ENCODE assay signal across 8 mouse cellular contexts in genomic region chr11:3167129-3167528, GRCm38 (mm10). TPM values are rescaled to one million over a fixed set of nuclear protein-coding genes. Genes with fewer than 3 reads are reported as not detected.
A peak's percentile ranks its signal among the peaks of the same experiment; 100 is the strongest.
DNase-seq lines count a peak whose midpoint lies in the region; ATAC-seq lines count a peak whose summit lies in the region.
"Not testable (repeated sequence)": the region's sequence is repeated elsewhere in the genome, so short reads cannot be mapped to it uniquely, and the experiment has no call there.

No protein-coding gene starts in this region.

- 92% methylated on average over 4 of the region's 4 CpGs for WGBS in forebrain, embryonic 16.5 days
- WGBS in heart, embryonic 16.5 days = 89% methylated on average over 4 of the region's 4 CpGs
- WGBS in hindbrain, embryonic 16.5 days = 90% methylated on average over 4 of the region's 4 CpGs

- H3K27ac ChIP-seq in forebrain, embryonic 16.5 days (ENCODE audit: low read length); heart, embryonic 16.5 days (ENCODE audit: low read length); hindbrain, embryonic 16.5 days (ENCODE audit: low read depth, low read length): not testable (repeated sequence)

- not testable (repeated sequence) for H3K4me1 ChIP-seq in forebrain, embryonic 16.5 days (replicated peaks; ENCODE audit: control insufficient read depth, insufficient read depth, low read length); heart, embryonic 16.5 days (ENCODE audit: control insufficient read depth, insufficient read depth, low read length); hindbrain, embryonic 16.5 days (ENCODE audit: control insufficient read depth, insufficient read depth, low read depth, low read length)

- peak; percentile 8 for ATAC-seq in CD4-positive, CD25-positive, alpha-beta regulatory T cell, adult 4 months
- ATAC-seq in common myeloid progenitor, adult 5-6 weeks (replicated peaks; ENCODE audit: low read depth, poor library complexity, severe bottlenecking) = peak; percentile 1; the same call in 1 of the 2 replicates
- 0 out of 2 replicates have a peak, but pooled peaks have one; percentile 18 for ATAC-seq in forebrain, embryonic 16.5 days
- peak; percentile 7; the same call in 1 of the 2 replicates for ATAC-seq in heart, embryonic 16.5 days (replicated peaks; ENCODE audit: extremely low read depth, insufficient read depth, low FRiP score)
- ATAC-seq in hindbrain, embryonic 16.5 days = peak; percentile 31; the same call in 1 of the 2 replicates
- 0 out of 2 replicates have a peak, but pooled peaks have one; percentile 8 for ATAC-seq in megakaryocyte, adult 5-6 weeks (ENCODE audit: poor library complexity, severe bottlenecking)
- ATAC-seq in neutrophil, adult 5-6 weeks (ENCODE audit: extremely low read depth, insufficient number of reproducible peaks, low FRiP score, poor library complexity, severe bottlenecking) = peak; percentile 3; the same call in 1 of the 2 replicates

- H3K27me3 ChIP-seq in forebrain, embryonic 16.5 days (replicated peaks; ENCODE audit: control insufficient read depth, insufficient read depth, low read length); heart, embryonic 16.5 days (ENCODE audit: control insufficient read depth, insufficient read depth, low read length); hindbrain, embryonic 16.5 days (replicated peaks; ENCODE audit: control insufficient read depth, insufficient read depth, low read length): not testable (repeated sequence)

- not testable (repeated sequence) for H3K4me2 ChIP-seq in forebrain, embryonic 16.5 days (ENCODE audit: low read length); heart, embryonic 16.5 days (ENCODE audit: low read depth, low read length); hindbrain, embryonic 16.5 days (ENCODE audit: low read length)

- H3K4me3 ChIP-seq in forebrain, embryonic 16.5 days (replicated peaks; ENCODE audit: low read length); heart, embryonic 16.5 days (ENCODE audit: low read length); hindbrain, embryonic 16.5 days (ENCODE audit: low read length): not testable (repeated sequence)

- peak; percentile 11 for DNase-seq in kidney, postnatal 14 days

- not testable (repeated sequence) for H3K9ac ChIP-seq in forebrain, embryonic 16.5 days (replicated peaks; ENCODE audit: low read depth, low read length); heart, embryonic 16.5 days (ENCODE audit: low read length); hindbrain, embryonic 16.5 days (ENCODE audit: low read depth, low read length)

- not testable (repeated sequence) for H3K9me3 ChIP-seq in forebrain, embryonic 16.5 days (ENCODE audit: control insufficient read depth, low read length); heart, embryonic 16.5 days (replicated peaks; ENCODE audit: control insufficient read depth, low read length); hindbrain, embryonic 16.5 days (ENCODE audit: control insufficient read depth, low read length)

- H3K36me3 ChIP-seq in forebrain, embryonic 16.5 days (ENCODE audit: control insufficient read depth, insufficient read depth); heart, embryonic 16.5 days (ENCODE audit: control insufficient read depth, insufficient read depth); hindbrain, embryonic 16.5 days (ENCODE audit: control insufficient read depth, insufficient read depth, low read length): not testable (repeated sequence)

RNA-seq across cellular contexts. Expression of gene Sfi1, which starts 26.1 kb away (rescaled TPM):
- 10 to 100 TPM; 31.5 to 46.1 TPM for polyA plus RNA-seq in CD4-positive, CD25-positive, alpha-beta regulatory T cell, adult 4 months (2017; shearing (Covaris generic))
- total RNA-seq in common myeloid progenitor, adult 5-6 weeks (2017) = 16.6 and 19.5 TPM in 2 replicates
- polyA plus RNA-seq in forebrain, embryonic 16.5 days (2015; fragmentation: Nextera tagmentation; extraction: Ambion mirVana) = 17.2 and 23.9 TPM in 2 replicates
- polyA plus RNA-seq in heart, embryonic 16.5 days (2015; fragmentation: Nextera tagmentation; extraction: Ambion mirVana) = 12.0 and 12.1 TPM in 2 replicates
- 14.3 and 16.4 TPM in 2 replicates for polyA plus RNA-seq in hindbrain, embryonic 16.5 days (2015; fragmentation: Nextera tagmentation; extraction: Ambion mirVana)
- total RNA-seq in megakaryocyte, adult 5-6 weeks (2015) = 6.0 and 12.5 TPM in 2 replicates
- 7.5 and 9.6 TPM in 2 replicates for total RNA-seq in megakaryocyte, adult 5-6 weeks (2017)
- total RNA-seq in neutrophil, adult 5-6 weeks (2017) = 60.9 and 65.4 TPM in 2 replicates

RNA-seq across cellular contexts. Expression of gene Eif4enif1, which starts 35.1 kb away (rescaled TPM):
- 10 to 100 TPM; 54.0 to 72.4 TPM for polyA plus RNA-seq in CD4-positive, CD25-positive, alpha-beta regulatory T cell, adult 4 months (2017; shearing (Covaris generic))
- 58.9 and 75.0 TPM in 2 replicates for total RNA-seq in common myeloid progenitor, adult 5-6 weeks (2017)
- polyA plus RNA-seq in forebrain, embryonic 16.5 days (2015; fragmentation: Nextera tagmentation; extraction: Ambion mirVana) = 40.9 and 54.9 TPM in 2 replicates
- 29.2 and 31.9 TPM in 2 replicates for polyA plus RNA-seq in heart, embryonic 16.5 days (2015; fragmentation: Nextera tagmentation; extraction: Ambion mirVana)
- 36.8 and 48.0 TPM in 2 replicates for polyA plus RNA-seq in hindbrain, embryonic 16.5 days (2015; fragmentation: Nextera tagmentation; extraction: Ambion mirVana)
- 76.8 and 80.1 TPM in 2 replicates for total RNA-seq in megakaryocyte, adult 5-6 weeks (2015)
- 44.9 and 50.7 TPM in 2 replicates for total RNA-seq in megakaryocyte, adult 5-6 weeks (2017)
- 75.0 and 81.2 TPM in 2 replicates for total RNA-seq in neutrophil, adult 5-6 weeks (2017)
